Mouse (Mus musculus) cortical plate, adult 2 months (tissue): ENCODE results near the gene Mocs2.

Experiments used
- CTCF ChIP-seq: fragments of 200-500 bp; IDR thresholded peaks from 2 replicates; pipeline ENCODE4 v1.5.1; 2011; ENCODE audit warnings: mild to moderate bottlenecking, control low read depth, low read length; ENCODE audit not compliant: insufficient read depth; ENCODE audit errors: extremely low read depth
- POLR2A ChIP-seq: fragments of 200-500 bp; IDR thresholded peaks from 2 replicates; pipeline ENCODE4 v1.6.1; 2011; ENCODE audit warnings: mild to moderate bottlenecking, low read length, control low read depth; ENCODE audit not compliant: insufficient read depth; ENCODE audit errors: extremely low read depth

- TF ChIP-seq POLR2A (no peak), CTCF (no peak)
Measured at GRCm38 (mm10) chr13:114854023-114854422, 36.0 kb downstream of the Mocs2 start.
